Mouse (Mus musculus): Measurements from ENCODE around the gene Tiam1. TPM values are rescaled to one million over a fixed set of nuclear protein-coding genes. Genes with fewer than 3 reads are reported as not detected.

Tiam1 gene
- polyA plus RNA-seq, 2 experiments: 1.6 to 4.2 TPM

- 73% methylated on average over 18 of the region's 18 CpGs for WGBS (ENCODE audit: insufficient replicate concordance)
- Histone ChIP-seq H3K4me1 (replicated peaks; ENCODE audit: control insufficient read depth in 2 of 2, insufficient read depth in 2 of 2, low read length in 1 of 2) (no peaks in the 10 kb centered on the region), H3K36me3 (replicated peaks; ENCODE audit: control insufficient read depth, insufficient read depth, low read depth) (no peaks in the 10 kb centered on the region), H3K27ac (no peak overlapping the region), H3K4me2 (ENCODE audit: low read depth) (no peak overlapping the region), H3K27me3 (ENCODE audit: control insufficient read depth, insufficient read depth, low read length) (no peaks in the 10 kb centered on the region), H3K9me3 (ENCODE audit: control insufficient read depth, low read length) (no peaks in the 10 kb centered on the region), H3K9ac (replicated peaks) (no peak overlapping the region), H3K4me3 (ENCODE audit: insufficient read depth in 1 of 2, low read depth in 2 of 2, low read length in 2 of 2) (no peak overlapping the region)
- TF ChIP-seq CTCF (IDR thresholded peaks at IDR 0.05; ENCODE audit: low read depth) (no peak), EP300 (IDR thresholded peaks at IDR 0.05; ENCODE audit: low read depth) (no peak)
- no peak for ATAC-seq (ENCODE audit: insufficient read depth)
- no peak for DNase-seq (ENCODE audit: low read depth in 3 of 3, low spot score in 3 of 3)
Measured at GRCm38 (mm10) chr16:90022932-90023664, 120.5 kb downstream of the Tiam1 start.

GRCm38 (mm10) chr16:90016046-90016445 is 127.5 kb downstream of the Tiam1 start:
- WGBS (ENCODE audit: insufficient replicate concordance): 54% methylated on average over 4 of the region's 4 CpGs
- H3K27me3 ChIP-seq (ENCODE audit: control insufficient read depth, insufficient read depth, low read length): no peaks in the 10 kb centered on the region
- no peak overlapping the region for H3K27ac ChIP-seq
- TF ChIP-seq EP300 (IDR thresholded peaks at IDR 0.05; ENCODE audit: low read depth) (no peak), CTCF (IDR thresholded peaks at IDR 0.05; ENCODE audit: low read depth) (no peak)
- ATAC-seq (ENCODE audit: insufficient read depth): no peak
- H3K4me2 ChIP-seq (ENCODE audit: low read depth): no peak overlapping the region
- H3K9ac ChIP-seq (replicated peaks): no peak overlapping the region
- DNase-seq (ENCODE audit: low read depth in 3 of 3, low spot score in 3 of 3): no peak
- H3K36me3 ChIP-seq (replicated peaks; ENCODE audit: control insufficient read depth, insufficient read depth, low read depth): no peaks in the 10 kb centered on the region
- no peaks in the 10 kb centered on the region for H3K9me3 ChIP-seq (ENCODE audit: control insufficient read depth, low read length)
- peaks cover 0 to 2% of the 10 kb centered on the region in 2 experiments; a peak in 2 of 4 replicates for H3K4me1 ChIP-seq (replicated peaks; ENCODE audit: control insufficient read depth in 2 of 2, insufficient read depth in 2 of 2, low read length in 1 of 2)
- no peak overlapping the region for H3K4me3 ChIP-seq (ENCODE audit: insufficient read depth in 1 of 2, low read depth in 2 of 2, low read length in 2 of 2)

GRCm38 (mm10) chr16:90014596-90014995 is 129.0 kb downstream of the Tiam1 start:
- no peak overlapping the region for H3K27ac ChIP-seq
- H3K9ac ChIP-seq (replicated peaks): no peak overlapping the region
- ATAC-seq (ENCODE audit: insufficient read depth) (no peak), DNase-seq (ENCODE audit: low read depth in 3 of 3, low spot score in 3 of 3) (no peak)
- H3K4me2 ChIP-seq (ENCODE audit: low read depth): no peak overlapping the region
- H3K9me3 ChIP-seq (ENCODE audit: control insufficient read depth, low read length): no peaks in the 10 kb centered on the region
- WGBS (ENCODE audit: insufficient replicate concordance): 66% methylated on average over 9 of the region's 9 CpGs
- H3K27me3 ChIP-seq (ENCODE audit: control insufficient read depth, insufficient read depth, low read length): no peaks in the 10 kb centered on the region
- TF ChIP-seq CTCF (IDR thresholded peaks at IDR 0.05; ENCODE audit: low read depth) (no peak), EP300 (IDR thresholded peaks at IDR 0.05; ENCODE audit: low read depth) (no peak)
- H3K4me1 ChIP-seq (replicated peaks; ENCODE audit: control insufficient read depth in 2 of 2, insufficient read depth in 2 of 2, low read length in 1 of 2): peaks cover 0 to 2% of the 10 kb centered on the region in 2 experiments; a peak in 2 of 4 replicates
- no peaks in the 10 kb centered on the region for H3K36me3 ChIP-seq (replicated peaks; ENCODE audit: control insufficient read depth, insufficient read depth, low read depth)
- no peak overlapping the region for H3K4me3 ChIP-seq (ENCODE audit: insufficient read depth in 1 of 2, low read depth in 2 of 2, low read length in 2 of 2)

GRCm38 (mm10) chr16:90011521-90012181 is 131.9 kb downstream of the Tiam1 start:
- H3K4me3 ChIP-seq (ENCODE audit: insufficient read depth in 1 of 2, low read depth in 2 of 2, low read length in 2 of 2): no peak overlapping the region
- H3K27ac ChIP-seq: no peak overlapping the region
- H3K4me1 ChIP-seq (replicated peaks; ENCODE audit: control insufficient read depth in 2 of 2, insufficient read depth in 2 of 2, low read length in 1 of 2): peaks cover 0 to 2% of the 10 kb centered on the region in 2 experiments; a peak in 2 of 4 replicates
- TF ChIP-seq CTCF (IDR thresholded peaks at IDR 0.05; ENCODE audit: low read depth) (no peak), EP300 (IDR thresholded peaks at IDR 0.05; ENCODE audit: low read depth) (no peak)
- no peaks in the 10 kb centered on the region for H3K9me3 ChIP-seq (ENCODE audit: control insufficient read depth, low read length)
- no peaks in the 10 kb centered on the region for H3K27me3 ChIP-seq (ENCODE audit: control insufficient read depth, insufficient read depth, low read length)
- H3K36me3 ChIP-seq (replicated peaks; ENCODE audit: control insufficient read depth, insufficient read depth, low read depth): no peaks in the 10 kb centered on the region
- no peak overlapping the region for H3K4me2 ChIP-seq (ENCODE audit: low read depth)
- no peak for DNase-seq (ENCODE audit: low read depth in 3 of 3, low spot score in 3 of 3)
- no peak overlapping the region for H3K9ac ChIP-seq (replicated peaks)
- 76% methylated on average over 32 of the region's 32 CpGs for WGBS (ENCODE audit: insufficient replicate concordance)
- ATAC-seq (ENCODE audit: insufficient read depth): 0 out of 2 replicates have a peak, but pooled peaks have one; percentile 26

GRCm38 (mm10) chr16:90008504-90008903 is 135.1 kb downstream of the Tiam1 start:
- Histone ChIP-seq H3K4me3 (ENCODE audit: insufficient read depth in 1 of 2, low read depth in 2 of 2, low read length in 2 of 2) (no peak overlapping the region), H3K27me3 (ENCODE audit: control insufficient read depth, insufficient read depth, low read length) (no peaks in the 10 kb centered on the region), H3K36me3 (replicated peaks; ENCODE audit: control insufficient read depth, insufficient read depth, low read depth) (no peaks in the 10 kb centered on the region), H3K4me1 (replicated peaks; ENCODE audit: control insufficient read depth in 2 of 2, insufficient read depth in 2 of 2, low read length in 1 of 2) (no peaks in the 10 kb centered on the region), H3K27ac (no peak overlapping the region), H3K9me3 (ENCODE audit: control insufficient read depth, low read length) (no peaks in the 10 kb centered on the region), H3K9ac (replicated peaks) (no peak overlapping the region), H3K4me2 (ENCODE audit: low read depth) (no peak overlapping the region)
- WGBS (ENCODE audit: insufficient replicate concordance): 79% methylated on average over 6 of the region's 6 CpGs
- TF ChIP-seq EP300 (IDR thresholded peaks at IDR 0.05; ENCODE audit: low read depth) (no peak), CTCF (IDR thresholded peaks at IDR 0.05; ENCODE audit: low read depth) (no peak)
- DNase-seq (ENCODE audit: low read depth in 3 of 3, low spot score in 3 of 3): no peak
- ATAC-seq (ENCODE audit: insufficient read depth): no peak

All from liver, embryonic 14.5 days (tissue).